Mouse (Mus musculus) left cerebral cortex, postnatal 4 days (tissue): ENCODE results near the gene Alg1. TPM values are rescaled to one million over a fixed set of nuclear protein-coding genes. Genes with fewer than 3 reads are reported as not detected.
"Not testable (repeated sequence)": the region's sequence is repeated elsewhere in the genome, so short reads cannot be mapped to it uniquely, and the experiment has no call there.

ENCODE experiments used
- DNase-seq: peaks from one replicate; pipeline ENCODE4 v3.0.0-alpha.2; 2022
- intact Hi-C: fragments of 180-260 bp; cut with DNase I; formaldehyde crosslinking; loops from one replicate; pipeline ENCODE4 v1.15.1; 2025
- total RNA-seq, 2 experiments: library from RNA; stranded (reverse); gene quantifications; 2 replicates each; pipeline ENCODE4 v1.2.3; 2021

Gene Alg1
- total RNA-seq = 10 to 100 TPM; 29.9 to 30.8 TPM

GRCm38 (mm10) chr16:5233418-5234313 is at the start of gene Alg1:
Gene Alg1, plus strand, starts transcription at chr16:5233621.
- DNase-seq = peak; percentile 96

GRCm38 (mm10) chr16:5184101-5184500 is 49.3 kb upstream of the Alg1 start:
- intact Hi-C loops = no loop called here
- no peak for DNase-seq

More at GRCm38 (mm10) chr16:5233418-5234313, at the start of gene Alg1:
- intact Hi-C loops = no loop called here

- intact Hi-C loops = no loop called here
- peak; percentile 79 for DNase-seq
These were observed 48.5 kb upstream of the Alg1 start for GRCm38 (mm10) chr16:5184956-5185355.

- DNase-seq = no peak
These were observed 47.7 kb upstream of the Alg1 start for GRCm38 (mm10) chr16:5185691-5186090.

GRCm38 (mm10) chr16:5186234-5186633 is 47.2 kb upstream of the Alg1 start:
- intact Hi-C loops = no loop called here
- no peak for DNase-seq

More at GRCm38 (mm10) chr16:5185691-5186090, 47.7 kb upstream of the Alg1 start:
- intact Hi-C loops = no loop called here

- intact Hi-C loops = no loop called here
- peak; percentile 69 for DNase-seq
These were observed 38.3 kb upstream of the Alg1 start for GRCm38 (mm10) chr16:5195080-5195479.

- intact Hi-C loops = no loop called here
- peak; percentile 39 for DNase-seq
These were observed 30.7 kb upstream of the Alg1 start for GRCm38 (mm10) chr16:5202681-5203080.

GRCm38 (mm10) chr16:5203200-5203599 is 30.2 kb upstream of the Alg1 start:
- intact Hi-C loops = no loop called here
- no peak for DNase-seq

GRCm38 (mm10) chr16:5203668-5204433 is 29.6 kb upstream of the Alg1 start, which contains the start of gene Nagpa:
Gene Nagpa, minus strand, starts transcription at chr16:5204012.
- intact Hi-C loops = no loop called here
- peak; percentile 86 for DNase-seq

GRCm38 (mm10) chr16:5205431-5205970 is 27.9 kb upstream of the Alg1 start:
- no peak for DNase-seq
- intact Hi-C loops = no loop called here

- no peak for DNase-seq
- intact Hi-C loops = no loop called here
These were observed 27.4 kb upstream of the Alg1 start for GRCm38 (mm10) chr16:5206051-5206450.

GRCm38 (mm10) chr16:5210365-5210764 is 23.1 kb upstream of the Alg1 start:
- intact Hi-C loops = no loop called here
- DNase-seq = no peak

GRCm38 (mm10) chr16:5212150-5212549 is 21.3 kb upstream of the Alg1 start:
- no peak for DNase-seq
- intact Hi-C loops = no loop called here

GRCm38 (mm10) chr16:5214126-5214525 is 19.3 kb upstream of the Alg1 start:
- intact Hi-C loops = no loop called here
- DNase-seq = no peak

- intact Hi-C loops = no loop called here
- DNase-seq = no peak
These were observed 16.7 kb upstream of the Alg1 start for GRCm38 (mm10) chr16:5216686-5217085.

GRCm38 (mm10) chr16:5217341-5218133 is 15.9 kb upstream of the Alg1 start:
- no peak for DNase-seq
- intact Hi-C loops = no loop called here

- intact Hi-C loops = no loop called here
- no peak for DNase-seq
These were observed 12.0 kb upstream of the Alg1 start for GRCm38 (mm10) chr16:5221403-5221802.

GRCm38 (mm10) chr16:5222140-5222539 is 11.3 kb upstream of the Alg1 start, which contains the start of gene AU021092:
Gene AU021092, minus strand, starts transcription at chr16:5222299.
- DNase-seq = no peak

GRCm38 (mm10) chr16:5226534-5226933 is 6.9 kb upstream of the Alg1 start:
- intact Hi-C loops, DNase-seq: not testable (repeated sequence)

More at GRCm38 (mm10) chr16:5222140-5222539, 11.3 kb upstream of the Alg1 start, which contains the start of gene AU021092:
- intact Hi-C loops = no loop called here

GRCm38 (mm10) chr16:5227501-5227900 is 5.9 kb upstream of the Alg1 start:
- intact Hi-C loops, DNase-seq: not testable (repeated sequence)
